Mouse (Mus musculus): Measurements from ENCODE around the gene Hgd. TPM values are rescaled to one million over a fixed set of nuclear protein-coding genes. Genes with fewer than 3 reads are reported as not detected.

Gene Hgd
- polyA plus RNA-seq, 1 experiment: 426 TPM

DNA sequence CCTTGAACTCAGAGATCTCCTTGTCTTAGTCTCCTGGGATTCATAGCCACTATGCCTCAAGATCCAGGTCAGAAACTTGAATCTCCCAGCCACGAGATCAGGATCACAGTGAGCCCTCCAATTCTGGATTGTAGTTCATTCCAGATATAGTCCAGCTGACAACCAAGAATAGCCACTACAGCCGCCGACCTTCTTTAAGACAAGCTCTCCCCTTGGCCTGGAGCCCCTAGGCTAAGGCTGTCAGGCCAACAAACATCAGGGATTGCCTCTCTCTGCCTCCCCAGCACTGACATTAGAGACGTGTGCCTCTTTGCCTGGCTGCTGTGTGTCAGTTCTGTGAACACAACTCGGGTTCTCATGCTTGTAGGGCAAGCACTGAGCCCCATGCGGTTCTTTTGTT lies 39.2 kb upstream of the Hgd start:
- Histone ChIP-seq H3K27ac (ENCODE audit: insufficient read depth, low read depth, low read length) (no peak overlapping the region), H3K4me3 (ENCODE audit: insufficient read depth, low read depth, low read length) (0 out of 2 replicates have a peak overlapping the region, but pooled peaks have one; percentile 81), H3K27me3 (replicated peaks; ENCODE audit: control insufficient read depth, insufficient read depth, low read length) (no peaks in the 10 kb centered on the region), H3K4me1 (ENCODE audit: control insufficient read depth, insufficient read depth, low read length) (peaks cover 7% of the 10 kb centered on the region; the same call in 1 of the 2 replicates), H3K36me3 (ENCODE audit: control insufficient read depth, insufficient read depth, low read length) (no peaks in the 10 kb centered on the region)
- TF ChIP-seq POLR2A (IDR thresholded peaks at IDR 0.05; ENCODE audit: low read depth, low read length) (no peak), CTCF (conservative IDR thresholded peaks at IDR 0.05; ENCODE audit: insufficient read depth, insufficient read length, low read depth, low read length) (no peak)
- DNase-seq: no peak
- 87% methylated on average over 6 of the region's 6 CpGs for WGBS

DNA sequence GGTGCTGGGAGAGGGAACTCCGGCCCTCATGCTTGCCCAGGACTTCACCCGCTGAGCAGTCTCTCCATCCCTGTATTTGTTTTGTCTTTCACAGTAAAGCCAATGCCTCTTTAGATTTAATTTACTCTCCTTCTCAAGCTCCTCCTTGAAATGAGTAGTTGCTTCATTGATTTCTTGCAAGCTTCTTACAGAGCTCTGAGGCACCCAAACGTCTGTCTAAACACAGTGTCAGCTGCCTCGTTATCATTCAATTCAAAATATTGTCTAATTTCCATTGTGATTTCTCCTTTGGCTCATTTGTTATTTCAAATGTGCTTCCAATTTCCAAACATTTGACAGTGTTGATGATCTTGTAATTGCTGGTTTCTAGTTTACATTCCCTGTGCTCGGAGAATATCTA lies 33.6 kb upstream of the Hgd start:
- Histone ChIP-seq H3K4me1 (ENCODE audit: control insufficient read depth, insufficient read depth, low read length) (no peaks in the 10 kb centered on the region), H3K4me3 (ENCODE audit: insufficient read depth, low read depth, low read length) (no peak overlapping the region), H3K27ac (ENCODE audit: insufficient read depth, low read depth, low read length) (no peak overlapping the region), H3K36me3 (ENCODE audit: control insufficient read depth, insufficient read depth, low read length) (no peaks in the 10 kb centered on the region), H3K27me3 (replicated peaks; ENCODE audit: control insufficient read depth, insufficient read depth, low read length) (no peaks in the 10 kb centered on the region)
- TF ChIP-seq CTCF (conservative IDR thresholded peaks at IDR 0.05; ENCODE audit: insufficient read depth, insufficient read length, low read depth, low read length) (no peak), POLR2A (IDR thresholded peaks at IDR 0.05; ENCODE audit: low read depth, low read length) (no peak)
- DNase-seq: no peak
- WGBS: 71% methylated on average over 5 of the region's 5 CpGs

DNA sequence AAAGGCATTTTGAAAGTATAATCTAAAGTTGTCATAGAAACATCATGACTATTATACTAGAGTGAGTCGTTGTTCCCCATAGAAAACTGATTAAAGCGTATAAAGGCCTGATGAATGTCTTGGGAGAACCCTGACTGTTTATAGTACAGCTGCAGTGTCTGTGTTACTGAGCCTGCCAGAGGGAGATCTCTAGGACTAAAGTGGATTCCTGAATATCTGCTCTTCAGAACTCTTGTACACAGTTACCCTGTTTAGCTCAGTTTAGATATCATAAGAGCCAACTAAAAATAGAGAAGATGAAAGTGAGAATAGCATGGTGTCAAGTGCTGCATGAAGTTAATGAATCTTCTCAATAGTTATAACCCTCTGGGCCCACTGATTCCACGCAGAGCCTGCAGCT lies 29.7 kb upstream of the Hgd start:
- TF ChIP-seq POLR2A (IDR thresholded peaks at IDR 0.05; ENCODE audit: low read depth, low read length) (no peak), CTCF (conservative IDR thresholded peaks at IDR 0.05; ENCODE audit: insufficient read depth, insufficient read length, low read depth, low read length) (no peak)
- 90% methylated on average over 3 of the region's 3 CpGs for WGBS
- Histone ChIP-seq H3K27me3 (replicated peaks; ENCODE audit: control insufficient read depth, insufficient read depth, low read length) (no peaks in the 10 kb centered on the region), H3K4me1 (ENCODE audit: control insufficient read depth, insufficient read depth, low read length) (no peaks in the 10 kb centered on the region), H3K4me3 (ENCODE audit: insufficient read depth, low read depth, low read length) (no peak overlapping the region), H3K27ac (ENCODE audit: insufficient read depth, low read depth, low read length) (no peak overlapping the region), H3K36me3 (ENCODE audit: control insufficient read depth, insufficient read depth, low read length) (no peaks in the 10 kb centered on the region)
- no peak for DNase-seq

DNA sequence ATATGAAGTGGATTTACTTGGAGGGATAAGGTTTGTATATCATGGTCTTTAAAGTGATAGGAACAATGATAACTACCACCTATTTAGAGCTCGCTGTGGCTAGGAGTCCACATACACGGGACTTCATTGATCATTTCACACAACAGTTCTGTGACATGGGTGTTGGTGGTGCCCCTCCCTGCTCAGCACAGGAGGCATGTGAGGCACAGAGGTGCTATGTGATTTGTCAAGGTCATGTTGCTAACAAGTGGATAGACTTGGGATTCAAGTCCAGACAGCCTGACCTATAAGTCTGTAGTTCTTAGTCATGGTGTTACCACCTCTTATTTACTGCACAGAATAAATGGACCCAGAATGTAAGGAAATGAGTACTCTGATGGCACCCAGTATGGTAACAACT lies 29.0 kb upstream of the Hgd start:
- no peaks in the 10 kb centered on the region for H3K4me1 ChIP-seq (ENCODE audit: control insufficient read depth, insufficient read depth, low read length)
- WGBS: 96% methylated on average over 2 of the region's 2 CpGs
- no peak for DNase-seq

DNA sequence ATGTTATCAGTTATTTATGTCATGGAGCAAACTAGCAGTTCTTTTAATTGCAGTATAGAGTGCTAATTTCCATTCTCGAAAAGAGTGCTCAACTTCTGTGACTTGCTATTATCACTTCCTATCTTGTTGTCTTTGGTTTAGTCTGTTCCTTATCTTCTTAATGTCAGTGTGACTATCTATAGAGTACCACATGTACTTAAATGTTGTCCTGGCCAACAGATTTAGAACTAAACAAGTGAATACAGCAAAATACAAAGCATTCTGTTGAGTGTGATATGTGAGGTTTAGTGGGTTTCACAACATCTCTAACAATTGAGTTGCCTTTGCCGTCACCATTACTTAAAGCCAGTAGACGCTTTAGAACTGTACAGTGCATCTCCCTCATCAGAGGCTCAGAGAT lies 27.1 kb upstream of the Hgd start:
- no peak overlapping the region for H3K27ac ChIP-seq (ENCODE audit: insufficient read depth, low read depth, low read length)
- WGBS: 93% methylated on average over 3 of the region's 3 CpGs
- no peaks in the 10 kb centered on the region for H3K4me1 ChIP-seq (ENCODE audit: control insufficient read depth, insufficient read depth, low read length)
- DNase-seq: no peak
- TF ChIP-seq CTCF (conservative IDR thresholded peaks at IDR 0.05; ENCODE audit: insufficient read depth, insufficient read length, low read depth, low read length): no peak
- TF ChIP-seq POLR2A (IDR thresholded peaks at IDR 0.05; ENCODE audit: low read depth, low read length): no peak
- H3K4me3 ChIP-seq (ENCODE audit: insufficient read depth, low read depth, low read length): no peak overlapping the region
- H3K27me3 ChIP-seq (replicated peaks; ENCODE audit: control insufficient read depth, insufficient read depth, low read length): no peaks in the 10 kb centered on the region
- no peaks in the 10 kb centered on the region for H3K36me3 ChIP-seq (ENCODE audit: control insufficient read depth, insufficient read depth, low read length)

More for the DNA sequence above, 29.0 kb upstream of the Hgd start:
- Histone ChIP-seq H3K27ac (ENCODE audit: insufficient read depth, low read depth, low read length) (no peak overlapping the region), H3K27me3 (replicated peaks; ENCODE audit: control insufficient read depth, insufficient read depth, low read length) (no peaks in the 10 kb centered on the region), H3K4me3 (ENCODE audit: insufficient read depth, low read depth, low read length) (no peak overlapping the region), H3K36me3 (ENCODE audit: control insufficient read depth, insufficient read depth, low read length) (no peaks in the 10 kb centered on the region)
- no peak for TF ChIP-seq POLR2A (IDR thresholded peaks at IDR 0.05; ENCODE audit: low read depth, low read length)

DNA sequence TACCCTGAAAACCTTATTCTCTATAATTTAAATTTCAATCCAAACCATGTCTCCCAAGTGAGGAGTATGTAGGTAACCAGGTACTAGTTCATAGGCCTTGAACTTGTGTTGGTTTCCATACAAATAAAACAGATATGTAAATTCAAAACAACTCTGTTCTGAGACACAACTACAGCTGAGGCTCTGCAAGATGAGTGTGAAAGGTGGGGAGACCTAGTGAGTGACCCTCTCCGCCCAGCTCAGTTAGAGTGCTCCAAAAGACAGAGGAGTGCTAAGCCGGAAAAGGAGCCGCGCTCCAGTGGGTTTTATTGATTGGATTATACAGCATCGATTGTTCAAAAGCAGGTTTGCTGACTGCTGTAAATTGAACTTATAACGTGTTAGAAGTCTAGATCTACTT lies 17.5 kb upstream of the Hgd start:
- TF ChIP-seq CTCF (conservative IDR thresholded peaks at IDR 0.05; ENCODE audit: insufficient read depth, insufficient read length, low read depth, low read length): no peak
- no peak for TF ChIP-seq POLR2A (IDR thresholded peaks at IDR 0.05; ENCODE audit: low read depth, low read length)
- H3K4me3 ChIP-seq (ENCODE audit: insufficient read depth, low read depth, low read length): no peak overlapping the region
- H3K4me1 ChIP-seq (ENCODE audit: control insufficient read depth, insufficient read depth, low read length): no peaks in the 10 kb centered on the region
- H3K36me3 ChIP-seq (ENCODE audit: control insufficient read depth, insufficient read depth, low read length): peaks cover 4% of the 10 kb centered on the region
- no peak for DNase-seq
- H3K27ac ChIP-seq (ENCODE audit: insufficient read depth, low read depth, low read length): no peak overlapping the region
- H3K27me3 ChIP-seq (replicated peaks; ENCODE audit: control insufficient read depth, insufficient read depth, low read length): no peaks in the 10 kb centered on the region
- 68% methylated on average over 6 of the region's 6 CpGs for WGBS

DNA sequence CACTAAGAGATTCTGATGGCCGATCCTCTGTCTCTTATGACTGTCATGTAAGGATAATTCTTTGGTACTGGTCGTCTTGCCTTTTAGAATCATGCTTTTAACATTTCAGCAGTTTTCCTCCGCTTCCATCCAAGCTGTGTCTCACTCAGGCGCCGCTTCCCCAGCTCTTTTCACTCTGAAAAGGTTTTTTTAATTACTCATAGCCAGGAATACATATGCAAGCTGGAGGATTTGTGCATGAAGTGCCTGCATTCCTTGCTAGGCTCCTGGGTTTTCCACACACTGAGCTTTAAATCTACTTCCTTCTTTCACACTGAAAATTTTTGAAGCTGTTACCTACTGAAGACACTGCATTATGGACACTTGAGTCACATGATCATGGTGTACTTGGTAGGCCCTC lies 17.0 kb upstream of the Hgd start:
- Histone ChIP-seq H3K27ac (ENCODE audit: insufficient read depth, low read depth, low read length) (no peak overlapping the region), H3K27me3 (replicated peaks; ENCODE audit: control insufficient read depth, insufficient read depth, low read length) (no peaks in the 10 kb centered on the region), H3K4me3 (ENCODE audit: insufficient read depth, low read depth, low read length) (no peak overlapping the region), H3K4me1 (ENCODE audit: control insufficient read depth, insufficient read depth, low read length) (no peaks in the 10 kb centered on the region), H3K36me3 (ENCODE audit: control insufficient read depth, insufficient read depth, low read length) (peaks cover 4% of the 10 kb centered on the region)
- no peak for DNase-seq
- no peak for TF ChIP-seq CTCF (conservative IDR thresholded peaks at IDR 0.05; ENCODE audit: insufficient read depth, insufficient read length, low read depth, low read length)
- no peak for TF ChIP-seq POLR2A (IDR thresholded peaks at IDR 0.05; ENCODE audit: low read depth, low read length)
- WGBS: 93% methylated on average over 5 of the region's 5 CpGs

DNA sequence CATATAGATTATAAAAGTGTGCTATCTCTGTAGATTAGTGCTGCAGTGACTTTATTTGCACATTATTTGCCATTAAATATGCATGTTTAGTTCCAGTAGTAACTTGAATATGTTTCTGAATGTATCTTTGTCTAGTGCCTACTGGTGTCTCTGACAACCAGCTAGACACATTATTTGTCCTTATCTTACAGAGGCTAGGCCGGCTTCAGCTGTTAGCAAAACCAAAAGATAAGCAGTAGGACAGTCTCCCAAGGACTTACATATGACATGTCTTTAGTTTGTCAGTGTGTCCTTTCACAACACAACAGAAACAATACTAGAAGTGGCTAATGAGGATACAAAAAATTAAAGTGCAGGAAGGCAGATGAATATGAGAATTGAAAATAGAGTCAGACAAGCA lies 14.8 kb upstream of the Hgd start:
- 100% methylated on average over 1 of the region's 1 CpGs for WGBS
- Histone ChIP-seq H3K27me3 (replicated peaks; ENCODE audit: control insufficient read depth, insufficient read depth, low read length) (no peaks in the 10 kb centered on the region), H3K27ac (ENCODE audit: insufficient read depth, low read depth, low read length) (no peak overlapping the region), H3K36me3 (ENCODE audit: control insufficient read depth, insufficient read depth, low read length) (peaks cover 1% of the 10 kb centered on the region; the same call in 1 of the 2 replicates), H3K4me1 (ENCODE audit: control insufficient read depth, insufficient read depth, low read length) (no peaks in the 10 kb centered on the region), H3K4me3 (ENCODE audit: insufficient read depth, low read depth, low read length) (no peak overlapping the region)
- no peak for DNase-seq
- no peak for TF ChIP-seq POLR2A (IDR thresholded peaks at IDR 0.05; ENCODE audit: low read depth, low read length)
- TF ChIP-seq CTCF (conservative IDR thresholded peaks at IDR 0.05; ENCODE audit: insufficient read depth, insufficient read length, low read depth, low read length): no peak
